Mouse (Mus musculus) ES-E14 (cell line): Measurements from ENCODE around the gene C2. TPM values are rescaled to one million over a fixed set of nuclear protein-coding genes. Genes with fewer than 3 reads are reported as not detected.

Experiments used
- DNase-seq: peaks from one replicate; pipeline ENCODE4 v3.0.0-alpha.2; 2013; ENCODE audit warnings: low read depth, low spot score
- H3K27ac ChIP-seq: 2 replicates; pipeline ENCODE4 v1.5.1; 2012; ENCODE audit warnings: low read depth, mild to moderate bottlenecking, low read length, moderate library complexity, mixed read lengths; ENCODE audit not compliant: poor library complexity, insufficient read depth, severe bottlenecking
- H3K36me3 ChIP-seq: 2 replicates; pipeline ENCODE4 v1.6.1; 2012; ENCODE audit warnings: mild to moderate bottlenecking, low read length, moderate library complexity, mixed read lengths; ENCODE audit not compliant: control insufficient read depth, poor library complexity, insufficient read depth, severe bottlenecking
- H3K4me1 ChIP-seq, 2 experiments: fragments of 150-350 bp in 1 of 2; sonication (generic) in 1 of 2; 2 replicates each; pipeline ENCODE4 v1.6.1; 2012; ENCODE audit warnings: low read length in 2 of 2, mild to moderate bottlenecking in 1 of 2, mixed read lengths in 1 of 2; ENCODE audit not compliant: control insufficient read depth in 2 of 2, insufficient read depth in 2 of 2, poor library complexity in 1 of 2
- H3K4me3 ChIP-seq, 2 experiments: fragments of 150-350 bp in 1 of 2; sonication (generic) in 1 of 2; 2 replicates each; pipeline ENCODE4 v1.5.1; 2012; ENCODE audit warnings: low read length in 2 of 2, low read depth in 1 of 2, mild to moderate bottlenecking in 1 of 2, mixed read lengths in 1 of 2; ENCODE audit not compliant: insufficient read depth in 1 of 2, poor library complexity in 1 of 2, severe bottlenecking in 1 of 2
- H3K9ac ChIP-seq: 2 replicates; pipeline ENCODE4 v1.6.1; 2012; ENCODE audit warnings: low read depth, mild to moderate bottlenecking, low read length, mixed read lengths; ENCODE audit not compliant: poor library complexity, insufficient read depth, severe bottlenecking
- H3K9me3 ChIP-seq: fragments of 150-350 bp; sonication (generic); 2 replicates; pipeline ENCODE4 v1.6.1; 2012; ENCODE audit warnings: low read depth, mild to moderate bottlenecking, low read length; ENCODE audit not compliant: control insufficient read depth, insufficient read depth
- CHD2 ChIP-seq: IDR thresholded peaks from 2 replicates; pipeline ENCODE4 v1.6.1; 2014; ENCODE audit warnings: mild to moderate bottlenecking, low read depth, low read length, inconsistent platforms
- HCFC1 ChIP-seq: IDR thresholded peaks from 2 replicates; pipeline ENCODE4 v1.6.1; 2012; ENCODE audit warnings: low read length, inconsistent platforms, borderline replicate concordance; ENCODE audit not compliant: insufficient read depth
- MAFK ChIP-seq: IDR thresholded peaks from 2 replicates; pipeline ENCODE4 v1.6.1; 2014; ENCODE audit warnings: mild to moderate bottlenecking, low read depth, low read length, inconsistent platforms; ENCODE audit not compliant: insufficient read depth
- ZC3H11A ChIP-seq: IDR thresholded peaks from 2 replicates; pipeline ENCODE4 v1.6.1; 2012; ENCODE audit warnings: low read depth, mild to moderate bottlenecking, inconsistent platforms, low read length, borderline replicate concordance
- ZNF384 ChIP-seq: IDR thresholded peaks from 2 replicates; pipeline ENCODE4 v1.6.1; 2012; ENCODE audit warnings: low read depth, low read length, inconsistent platforms
- in situ Hi-C, 2 experiments: fragments of 600-800 bp; cut with MboI; formaldehyde crosslinking; loops; one replicate each; pipeline ENCODE4 v1.15.1; 2025; ENCODE audit warnings: low sequenced_read_pairs in 2 of 2, inconsistent platforms in 1 of 2; ENCODE audit not compliant: unreplicated experiment in 2 of 2
- total RNA-seq: library from RNA; depleted of rRNA; stranded (reverse); fragments of 300-350 nt; gene quantifications from 2 replicates; pipeline ENCODE4 v1.2.3, GENCODE M21; 2012

The C2 gene
- total RNA-seq, 1 experiment = 5.0 TPM

- Histone ChIP-seq H3K9ac (no peak overlapping the region), H3K4me3 (no peak overlapping the region), H3K27ac (no peak overlapping the region), H3K9me3 (no peaks in the 10 kb centered on the region), H3K36me3 (no peaks in the 10 kb centered on the region), H3K4me1 (no peaks in the 10 kb centered on the region)
- no peak for DNase-seq
- in situ Hi-C loops = no loop called here
- TF ChIP-seq HCFC1 = no peak
- TF ChIP-seq CHD2 = no peak
- no peak for TF ChIP-seq ZNF384
- no peak for TF ChIP-seq MAFK
- TF ChIP-seq ZC3H11A = no peak
Observed at GRCm38 (mm10) chr17:34943128-34943815, 45.2 kb upstream of the C2 start.

- DNase-seq = no peak
- Histone ChIP-seq H3K36me3 (no peaks in the 10 kb centered on the region), H3K4me3 (peak overlapping the region; percentile 36 to 60), H3K4me1 (no peaks in the 10 kb centered on the region), H3K9me3 (no peaks in the 10 kb centered on the region), H3K9ac (peak overlapping the region; percentile 20), H3K27ac (no peak overlapping the region; the same call in 1 of the 2 replicates)
- in situ Hi-C loops = no loop called here
- TF ChIP-seq ZNF384 (peak; percentile 86), MAFK (no peak)
Observed at GRCm38 (mm10) chr17:34941344-34942041, 43.4 kb upstream of the C2 start.

GRCm38 (mm10) chr17:34937960-34938505, 40.0 kb upstream of the C2 start:
- Histone ChIP-seq H3K4me1 (peaks cover 0 to 10% of the 10 kb centered on the region in 2 experiments; a peak in 2 of 4 replicates), H3K36me3 (peaks cover 12% of the 10 kb centered on the region; the same call in 1 of the 2 replicates), H3K4me3 (no peak overlapping the region), H3K27ac (no peak overlapping the region), H3K9me3 (no peaks in the 10 kb centered on the region), H3K9ac (no peak overlapping the region)
- no peak for TF ChIP-seq MAFK
- TF ChIP-seq CHD2 = no peak
- TF ChIP-seq ZNF384 = no peak
- no peak for TF ChIP-seq ZC3H11A
- no peak for TF ChIP-seq HCFC1
- no peak for DNase-seq
- in situ Hi-C loops = no loop called here

GRCm38 (mm10) chr17:34934830-34935229, 36.8 kb upstream of the C2 start:
- Histone ChIP-seq H3K4me1 (peaks cover 0 to 12% of the 10 kb centered on the region in 2 experiments; a peak in 2 of 4 replicates), H3K9me3 (no peaks in the 10 kb centered on the region), H3K36me3 (peaks cover 14% of the 10 kb centered on the region; the same call in 1 of the 2 replicates), H3K4me3 (no peak overlapping the region), H3K9ac (peak overlapping the region; percentile 4; the same call in 1 of the 2 replicates), H3K27ac (no peak overlapping the region)
- no peak for TF ChIP-seq HCFC1
- no peak for TF ChIP-seq ZC3H11A
- TF ChIP-seq MAFK = no peak
- no peak for TF ChIP-seq ZNF384
- TF ChIP-seq CHD2 = no peak
- in situ Hi-C loops = no loop called here
- DNase-seq = no peak
